Mouse (Mus musculus) central nervous system, embryonic 18 days (tissue): ENCODE results near the gene Pde8a. TPM values are rescaled to one million over a fixed set of nuclear protein-coding genes. Genes with fewer than 3 reads are reported as not detected.

Experiments
- polyA plus RNA-seq: library from polyadenylated mRNA; depleted of rRNA; stranded (reverse); fragments of >200 nt; gene quantifications from 2 replicates; pipeline ENCODE4 v1.2.3, GENCODE M21; 2012; rRNA removed

The Pde8a gene
- 2.8 and 3.4 TPM in 2 replicates for polyA plus RNA-seq

GRCm38 (mm10) chr7:81213347-81214152 is at the start of gene Pde8a:
Pde8a (plus strand) TSS chr7:81213596.

GRCm38 (mm10) chr7:81344544-81345446 is 131.4 kb downstream of the Pde8a start, which contains the start of gene Rps17:
Rps17 (minus strand) TSS chr7:81345254.

Other genes starting within 250 kb of the Pde8a start
- gene Zfp592, start 219.9 kb upstream of the Pde8a start, polyA plus RNA-seq, result 14.2 and 16.6 TPM in 2 replicates
- gene Alpk3, start 156.0 kb upstream of the Pde8a start, polyA plus RNA-seq, result 0.13 and 0.29 TPM in 2 replicates
- 0.05 and 0.09 TPM in 2 replicates for gene Slc28a1, start 98.8 kb upstream of the Pde8a start, polyA plus RNA-seq
- 1,598 and 1,629 TPM in 2 replicates for gene Rps17, start 131.7 kb downstream of the Pde8a start, polyA plus RNA-seq
- gene Cpeb1, start 241.9 kb downstream of the Pde8a start, polyA plus RNA-seq, result 8.4 and 11.4 TPM in 2 replicates